Mouse (Mus musculus): ENCODE measurements around the gene Rbbp6. TPM values are rescaled to one million over a fixed set of nuclear protein-coding genes. Genes with fewer than 3 reads are reported as not detected.

Gene Rbbp6
- polyA plus RNA-seq, 1 experiment from 2014 or later = 81.1 TPM

DNA sequence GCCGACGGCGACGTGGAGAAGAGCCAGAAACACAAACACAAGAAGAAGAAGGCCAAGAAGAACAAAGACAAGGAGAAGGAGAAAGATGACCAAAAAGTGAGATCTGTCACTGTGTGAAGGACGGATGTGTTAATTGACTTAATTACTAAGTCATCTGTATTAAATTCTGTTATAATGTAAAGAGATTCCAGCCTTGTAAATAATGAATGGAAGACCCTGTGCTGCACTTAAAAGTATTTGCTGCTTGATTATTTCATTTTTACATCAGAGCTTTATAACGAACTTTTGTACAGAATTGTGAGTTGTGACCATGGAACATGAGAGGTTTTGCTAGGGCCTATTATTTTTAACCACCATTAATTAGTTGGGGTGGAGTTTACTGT is 36.5 kb downstream of the Rbbp6 start:
- Histone ChIP-seq H3K27ac (no peak overlapping the region), H3K4me3 (ENCODE audit: inconsistent target) (no peak overlapping the region), H3K36me3 (ENCODE audit: inconsistent target) (peaks cover 67% of the 10 kb centered on the region), H3K79me2 (ENCODE audit: inconsistent target) (no peaks in the 10 kb centered on the region)
- 98% methylated on average over 6 of the region's 6 CpGs for WGBS (ENCODE audit: missing documents)

GRCm38 (mm10) chr7:123003207-123003606 is 37.7 kb downstream of the Rbbp6 start:
- Histone ChIP-seq H3K4me3 (ENCODE audit: inconsistent target) (no peak overlapping the region), H3K79me2 (ENCODE audit: inconsistent target) (no peaks in the 10 kb centered on the region), H3K27ac (no peak overlapping the region), H3K36me3 (ENCODE audit: inconsistent target) (peaks cover 56% of the 10 kb centered on the region)
- 97% methylated on average over 4 of the region's 4 CpGs for WGBS (ENCODE audit: missing documents)

DNA sequence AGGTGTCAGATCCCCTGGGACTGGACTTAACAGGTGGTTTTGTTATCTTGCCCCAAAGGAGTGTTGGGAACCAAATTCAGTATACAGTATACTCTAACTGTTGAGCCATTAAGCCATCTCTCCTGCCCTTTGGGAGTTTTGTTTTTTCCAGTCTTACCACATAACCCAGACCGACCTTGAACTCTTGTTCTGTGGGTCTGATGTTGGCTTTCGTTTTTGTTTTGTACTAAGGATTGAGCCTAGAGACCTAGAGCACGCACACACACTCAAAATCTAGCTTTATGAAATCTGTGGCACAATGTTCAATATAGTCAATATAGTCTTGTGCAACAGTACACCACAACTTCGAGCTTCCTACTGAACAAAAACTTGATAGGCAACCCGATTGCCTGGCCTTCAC is 39.0 kb downstream of the Rbbp6 start:
- Histone ChIP-seq H3K27ac (no peak overlapping the region), H3K79me2 (ENCODE audit: inconsistent target) (no peaks in the 10 kb centered on the region), H3K36me3 (ENCODE audit: inconsistent target) (peaks cover 44% of the 10 kb centered on the region), H3K4me3 (ENCODE audit: inconsistent target) (no peak overlapping the region)
- 80% methylated on average over 5 of the region's 5 CpGs for WGBS (ENCODE audit: missing documents)

- H3K36me3 ChIP-seq (ENCODE audit: inconsistent target) = peaks cover 27% of the 10 kb centered on the region
- no peak overlapping the region for H3K27ac ChIP-seq
- no peak overlapping the region for H3K4me3 ChIP-seq (ENCODE audit: inconsistent target)
- H3K79me2 ChIP-seq (ENCODE audit: inconsistent target) = no peaks in the 10 kb centered on the region
- 77% methylated on average over 2 of the region's 2 CpGs for WGBS (ENCODE audit: missing documents)
Observed at GRCm38 (mm10) chr7:123006251-123006650, 40.8 kb downstream of the Rbbp6 start.

DNA sequence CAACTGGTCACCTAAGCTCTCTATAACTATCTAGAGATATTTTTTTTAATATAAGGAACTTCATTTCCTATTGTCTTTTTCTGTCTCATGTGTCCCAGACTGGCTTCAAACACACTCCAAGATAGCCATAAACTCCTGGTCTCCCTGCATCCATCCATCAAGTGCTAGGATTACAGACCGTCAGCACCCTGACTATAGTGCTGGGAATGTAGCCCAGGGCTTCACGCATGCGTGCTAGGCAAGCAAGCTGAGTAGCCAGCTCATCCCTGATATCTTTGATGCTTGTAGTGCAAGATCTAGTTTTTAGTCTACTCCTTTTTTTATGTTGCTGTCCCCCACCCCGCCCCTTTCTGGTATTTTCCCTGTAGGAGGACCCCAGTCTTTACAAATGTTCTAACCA is 42.3 kb downstream of the Rbbp6 start:
- Histone ChIP-seq H3K27ac (no peak overlapping the region), H3K4me3 (ENCODE audit: inconsistent target) (no peak overlapping the region), H3K79me2 (ENCODE audit: inconsistent target) (no peaks in the 10 kb centered on the region), H3K36me3 (ENCODE audit: inconsistent target) (peaks cover 12% of the 10 kb centered on the region)
- WGBS (ENCODE audit: missing documents) = 84% methylated on average over 4 of the region's 4 CpGs

- WGBS (ENCODE audit: missing documents) = 90% methylated on average over 5 of the region's 5 CpGs
- Histone ChIP-seq H3K4me3 (ENCODE audit: inconsistent target) (no peak overlapping the region), H3K27ac (no peak overlapping the region), H3K79me2 (ENCODE audit: inconsistent target) (no peaks in the 10 kb centered on the region), H3K36me3 (ENCODE audit: inconsistent target) (no peaks in the 10 kb centered on the region)
Observed at GRCm38 (mm10) chr7:123013466-123013865, 48.0 kb downstream of the Rbbp6 start.

GRCm38 (mm10) chr7:123014729-123015128 is 49.2 kb downstream of the Rbbp6 start:
- no peak overlapping the region for H3K4me3 ChIP-seq (ENCODE audit: inconsistent target)
- no peaks in the 10 kb centered on the region for H3K79me2 ChIP-seq (ENCODE audit: inconsistent target)
- 91% methylated on average over 7 of the region's 7 CpGs for WGBS (ENCODE audit: missing documents)
- no peaks in the 10 kb centered on the region for H3K36me3 ChIP-seq (ENCODE audit: inconsistent target)
- no peak overlapping the region for H3K27ac ChIP-seq

DNA sequence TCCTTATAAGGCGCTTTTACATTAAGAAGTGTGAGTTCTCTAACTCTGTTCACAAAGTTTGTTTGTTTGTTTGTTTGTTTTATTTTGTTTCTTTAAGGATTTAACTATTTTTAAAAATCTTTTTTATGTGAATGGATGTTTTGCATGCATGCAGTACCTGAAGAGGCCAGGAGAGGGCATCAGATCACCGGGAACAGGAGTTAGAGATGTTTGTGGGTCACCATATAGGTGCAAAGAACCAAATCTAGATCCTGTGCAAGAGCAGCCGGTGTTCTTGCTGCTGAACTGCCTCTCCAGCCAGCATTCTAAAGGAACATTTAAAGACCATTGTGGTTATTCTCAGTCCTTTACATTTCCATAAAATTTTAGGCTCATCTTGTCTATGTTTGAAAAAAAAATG is 52.1 kb downstream of the Rbbp6 start:
- H3K27ac ChIP-seq = no peak overlapping the region
- H3K4me3 ChIP-seq (ENCODE audit: inconsistent target) = no peak overlapping the region
- 28% methylated on average over 3 of the region's 3 CpGs for WGBS (ENCODE audit: missing documents)

DNA sequence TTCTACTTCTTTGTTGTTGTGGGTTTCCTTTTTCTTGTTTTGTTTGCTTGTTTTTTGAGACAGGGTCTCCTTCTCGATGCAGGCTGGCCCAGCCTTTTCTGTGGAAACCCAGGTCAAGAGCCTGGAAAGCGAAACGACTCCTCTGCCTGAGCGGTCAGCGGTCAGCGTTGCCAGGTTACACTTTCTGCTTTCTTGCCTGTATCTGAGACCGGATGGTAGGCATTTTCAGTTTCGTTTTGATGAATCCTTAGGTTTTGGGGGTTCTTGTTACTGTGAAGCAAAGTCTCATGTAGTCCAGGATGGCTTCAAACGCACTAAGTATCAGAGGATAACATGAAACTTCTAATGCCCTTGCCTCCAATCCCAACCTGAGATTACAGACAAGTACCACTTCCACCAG is 59.6 kb downstream of the Rbbp6 start:
- no peak overlapping the region for H3K27ac ChIP-seq
- 25% methylated on average over 9 of the region's 9 CpGs for WGBS (ENCODE audit: missing documents)
- no peaks in the 10 kb centered on the region for H3K36me3 ChIP-seq (ENCODE audit: inconsistent target)
- no peaks in the 10 kb centered on the region for H3K79me2 ChIP-seq (ENCODE audit: inconsistent target)
- peak overlapping the region; percentile 3; the same call in 1 of the 2 replicates for H3K4me3 ChIP-seq (ENCODE audit: inconsistent target)

More for the DNA sequence above, 52.1 kb downstream of the Rbbp6 start:
- no peaks in the 10 kb centered on the region for H3K36me3 ChIP-seq (ENCODE audit: inconsistent target)
- H3K79me2 ChIP-seq (ENCODE audit: inconsistent target) = no peaks in the 10 kb centered on the region

- 40% methylated on average over 13 of the region's 13 CpGs for WGBS (ENCODE audit: missing documents)
Observed at GRCm38 (mm10) chr7:123030295-123030694, 64.8 kb downstream of the Rbbp6 start.

GRCm38 (mm10) chr7:123030709-123031181 is 65.3 kb downstream of the Rbbp6 start:
- H3K27ac ChIP-seq = no peak overlapping the region
- under 1% methylated on average over 21 of the region's 21 CpGs for WGBS (ENCODE audit: missing documents)
- no peak overlapping the region for H3K4me3 ChIP-seq (ENCODE audit: inconsistent target)
- H3K36me3 ChIP-seq (ENCODE audit: inconsistent target) = no peaks in the 10 kb centered on the region
- H3K79me2 ChIP-seq (ENCODE audit: inconsistent target) = no peaks in the 10 kb centered on the region

More at GRCm38 (mm10) chr7:123030295-123030694, 64.8 kb downstream of the Rbbp6 start:
- Histone ChIP-seq H3K27ac (no peak overlapping the region), H3K36me3 (ENCODE audit: inconsistent target) (no peaks in the 10 kb centered on the region), H3K79me2 (ENCODE audit: inconsistent target) (no peaks in the 10 kb centered on the region), H3K4me3 (ENCODE audit: inconsistent target) (no peak overlapping the region)

DNA sequence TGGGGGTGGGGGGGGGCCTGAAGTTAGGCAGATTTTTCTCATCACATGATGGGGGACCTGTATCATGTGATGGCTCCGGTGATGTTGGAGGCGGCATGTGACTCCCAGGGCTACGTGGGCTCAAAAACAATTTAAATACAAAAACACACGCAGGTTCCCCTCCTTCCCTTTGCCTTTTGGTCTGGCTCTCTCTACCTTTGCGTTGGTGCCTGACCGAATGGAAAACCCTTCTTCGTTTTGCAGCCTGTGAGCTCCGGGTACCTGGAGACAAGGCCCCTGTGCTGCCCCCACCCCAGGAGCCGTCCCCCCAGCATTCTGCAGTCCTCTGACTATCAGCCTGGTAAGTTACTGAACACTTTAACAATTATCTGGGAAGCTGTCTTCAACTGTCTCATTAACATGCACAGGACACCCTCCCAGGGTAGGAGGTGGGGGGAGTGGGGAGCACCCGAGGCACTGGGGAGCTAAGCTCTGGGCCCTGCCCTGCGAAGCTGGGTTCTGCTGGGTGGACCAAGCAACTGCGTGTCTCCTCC is 65.8 kb downstream of the Rbbp6 start:
- H3K36me3 ChIP-seq (ENCODE audit: inconsistent target) = no peaks in the 10 kb centered on the region
- H3K4me3 ChIP-seq (ENCODE audit: inconsistent target) = no peak overlapping the region
- H3K27ac ChIP-seq = no peak overlapping the region
- H3K79me2 ChIP-seq (ENCODE audit: inconsistent target) = no peaks in the 10 kb centered on the region
- WGBS (ENCODE audit: missing documents) = 10% methylated on average over 11 of the region's 12 CpGs

DNA sequence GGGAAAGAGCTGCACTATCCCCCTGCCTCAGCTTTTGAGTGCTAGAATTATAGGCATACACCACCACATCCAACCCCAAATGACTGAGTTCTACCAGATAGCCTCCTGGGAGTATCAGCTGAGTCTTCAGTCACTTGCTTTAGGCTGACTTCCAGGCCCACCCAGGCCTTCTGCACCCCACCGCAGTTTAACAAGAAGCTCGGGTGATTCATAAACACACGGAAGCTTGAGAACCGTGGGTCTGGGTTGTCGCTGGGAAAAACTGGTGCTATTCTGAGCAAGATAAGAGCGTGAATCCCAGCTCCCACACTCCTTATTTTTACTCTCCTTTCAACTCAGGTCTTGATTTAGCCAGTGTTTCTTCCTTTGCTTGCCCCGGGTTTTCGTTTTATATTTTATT is 69.8 kb downstream of the Rbbp6 start:
- H3K4me3 ChIP-seq (ENCODE audit: inconsistent target) = no peak overlapping the region
- WGBS (ENCODE audit: missing documents) = 86% methylated on average over 8 of the region's 8 CpGs
- H3K36me3 ChIP-seq (ENCODE audit: inconsistent target) = no peaks in the 10 kb centered on the region

GRCm38 (mm10) chr7:123039302-123039701 is 73.8 kb downstream of the Rbbp6 start:
- Histone ChIP-seq H3K36me3 (ENCODE audit: inconsistent target) (no peaks in the 10 kb centered on the region), H3K27ac (no peak overlapping the region), H3K79me2 (ENCODE audit: inconsistent target) (no peaks in the 10 kb centered on the region), H3K4me3 (ENCODE audit: inconsistent target) (no peak overlapping the region)

More for the DNA sequence above, 69.8 kb downstream of the Rbbp6 start:
- H3K27ac ChIP-seq = no peak overlapping the region
- H3K79me2 ChIP-seq (ENCODE audit: inconsistent target) = no peaks in the 10 kb centered on the region

DNA sequence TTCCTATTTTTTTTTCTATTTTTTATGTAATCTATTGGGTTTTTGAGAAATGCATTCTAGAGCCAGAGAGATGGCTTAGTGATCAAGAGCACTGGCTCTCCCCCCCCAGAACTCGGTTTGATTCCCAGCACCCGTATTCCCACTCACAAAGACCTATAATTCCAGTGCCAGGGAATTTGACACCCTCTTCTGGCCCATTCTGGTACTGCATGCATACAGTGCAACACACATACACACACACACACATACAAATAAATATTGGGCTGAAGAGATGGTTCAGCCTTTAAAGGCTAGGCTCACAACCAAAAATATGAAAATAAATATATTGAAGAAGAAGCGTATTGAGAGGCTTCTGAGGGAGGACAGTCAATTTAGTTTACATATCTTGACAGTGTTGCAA is 79.7 kb downstream of the Rbbp6 start:
- Histone ChIP-seq H3K79me2 (ENCODE audit: inconsistent target) (no peaks in the 10 kb centered on the region), H3K4me3 (ENCODE audit: inconsistent target) (no peak overlapping the region), H3K27ac (no peak overlapping the region), H3K36me3 (ENCODE audit: inconsistent target) (no peaks in the 10 kb centered on the region)
- WGBS (ENCODE audit: missing documents) = 100% methylated on average over 3 of the region's 3 CpGs

DNA sequence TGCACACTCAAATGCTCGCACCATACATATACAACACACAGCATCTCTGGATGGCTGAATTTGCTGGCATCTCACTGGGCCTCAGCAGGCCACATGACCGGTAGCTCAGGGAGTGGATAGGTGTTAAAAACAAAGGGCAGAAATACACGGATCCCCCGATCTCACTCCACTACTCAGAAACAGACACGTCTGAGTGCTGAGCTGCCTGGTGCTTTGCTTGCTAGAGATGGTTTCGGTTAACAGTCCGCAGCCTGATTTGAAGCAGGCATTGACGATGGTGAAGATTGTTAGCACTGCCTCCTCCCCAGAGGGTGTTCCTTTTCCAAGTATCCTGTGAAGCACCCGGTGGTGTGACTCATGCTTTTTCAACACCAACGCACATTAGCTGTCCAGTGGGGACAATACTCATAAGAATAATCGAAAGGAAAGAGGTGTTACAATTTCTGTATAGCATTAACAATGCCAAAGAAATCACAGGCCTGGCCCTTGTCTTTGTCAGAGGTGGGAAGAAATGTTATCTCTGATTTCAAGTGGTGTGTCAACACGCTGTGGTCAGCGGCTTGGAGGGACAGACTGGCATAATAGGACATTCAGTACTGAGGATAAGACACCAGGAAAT is 81.1 kb downstream of the Rbbp6 start:
- no peak overlapping the region for H3K4me3 ChIP-seq (ENCODE audit: inconsistent target)
- no peaks in the 10 kb centered on the region for H3K36me3 ChIP-seq (ENCODE audit: inconsistent target)
- no peak overlapping the region for H3K27ac ChIP-seq
- H3K79me2 ChIP-seq (ENCODE audit: inconsistent target) = no peaks in the 10 kb centered on the region
- WGBS (ENCODE audit: missing documents) = 88% methylated on average over 13 of the region's 13 CpGs
